Mouse (Mus musculus) spleen, adult 2 months (tissue): ENCODE measurements around the gene Rhox4e.
"Not testable (repeated sequence)": the region's sequence is repeated elsewhere in the genome, so short reads cannot be mapped to it uniquely, and the experiment has no call there.

Experiments
- CTCF ChIP-seq: fragments of 200-500 bp; IDR thresholded peaks from 2 replicates; pipeline ENCODE4 v1.5.1; 2011; ENCODE audit warnings: mild to moderate bottlenecking, inconsistent platforms; ENCODE audit not compliant: insufficient read depth, insufficient read length, insufficient replicate concordance; ENCODE audit errors: extremely low read depth
- POLR2A ChIP-seq: fragments of 200-500 bp; IDR thresholded peaks from 2 replicates; pipeline ENCODE4 v1.6.1; 2011; ENCODE audit warnings: low read depth, low read length, inconsistent platforms

DNA sequence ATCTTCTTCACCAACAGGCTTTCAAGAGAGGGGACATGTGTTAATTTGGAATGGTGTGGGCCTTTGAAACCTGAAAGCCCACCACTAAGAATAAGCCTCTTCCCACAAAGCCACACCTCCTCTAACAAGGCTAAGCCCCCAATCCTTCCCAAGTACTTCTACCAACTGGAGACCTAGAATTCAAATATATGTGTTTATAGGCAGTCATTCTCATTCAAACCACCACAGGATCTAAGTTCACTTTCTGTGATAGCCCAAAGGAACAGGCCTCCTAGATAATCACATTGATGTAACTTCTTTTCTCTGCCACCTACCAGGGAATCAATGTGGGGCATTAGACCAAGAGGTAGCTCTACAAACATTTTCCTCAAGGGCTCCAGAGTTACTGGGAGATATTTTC lies 23.5 kb downstream of the Rhox4e start, which contains the start of gene Rhox3f:
- not testable (repeated sequence) for TF ChIP-seq CTCF, POLR2A
